Mouse (Mus musculus) megakaryocyte-erythroid progenitor cell, adult 5-6 weeks (primary cell): ENCODE results near the gene Gm20671. TPM values are rescaled to one million over a fixed set of nuclear protein-coding genes. Genes with fewer than 3 reads are reported as not detected.
"Not testable (repeated sequence)": the region's sequence is repeated elsewhere in the genome, so short reads cannot be mapped to it uniquely, and the experiment has no call there.

ENCODE experiments used
- ATAC-seq: replicated peaks from 2 replicates; pipeline ENCODE4 v1.8.0; 2016; ENCODE audit warnings: mild to moderate bottlenecking, inconsistent platforms; ENCODE audit not compliant: severe bottlenecking, poor library complexity, low FRiP score, low TSS enrichment
- total RNA-seq, 2 experiments: library from RNA; stranded (forward) in 1 of 2; stranded (reverse) in 1 of 2; fragments of 200-1000, 215-1000 nt in 1 of 2; fragments of >200 nt in 1 of 2; fragmentation: Nextera tagmentation in 1 of 2; gene quantifications; 2 replicates each; pipeline ENCODE4 v1.2.3; 2014 to 2017

The Gm20671 gene
- total RNA-seq, 2 experiments from 2014 or later, result 4.5 TPM; not detected in 1

- no peak for ATAC-seq
These were observed 11.5 kb downstream of the Gm20671 start for GRCm38 (mm10) chr5:32815396-32815795.

- ATAC-seq, result not testable (repeated sequence)
These were observed 40.5 kb downstream of the Gm20671 start for GRCm38 (mm10) chr5:32786454-32786853.

DNA sequence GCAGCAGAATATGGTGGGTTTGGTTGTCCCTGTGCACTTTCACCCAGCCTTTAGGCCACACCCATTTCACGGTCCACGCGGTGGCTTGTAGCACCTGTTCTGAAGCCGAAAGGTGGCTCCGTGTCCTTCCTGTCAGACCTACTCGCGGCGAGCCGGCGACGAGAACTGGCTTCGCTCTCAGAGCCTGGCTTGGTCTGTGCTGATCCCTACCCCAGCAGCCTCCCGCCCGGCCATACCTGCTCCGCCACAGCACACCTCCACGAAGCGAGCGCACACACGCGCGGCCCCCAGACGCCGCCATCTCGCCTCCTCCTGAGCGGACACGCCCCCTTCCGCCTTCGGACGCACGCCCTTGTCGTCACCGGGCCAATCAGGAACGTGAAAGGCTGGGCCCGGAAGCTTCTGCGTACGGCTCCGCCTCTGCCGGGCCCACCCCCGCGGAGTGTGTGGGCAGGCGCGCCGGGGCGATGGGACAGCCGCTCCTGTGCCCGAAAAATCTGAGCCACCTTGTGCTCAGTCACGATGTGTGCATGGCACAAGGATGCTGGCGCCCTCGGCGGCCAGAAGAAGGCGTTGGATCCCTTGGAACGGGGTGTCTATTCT, 41.5 kb downstream of the Gm20671 start, which contains the start of gene Pisd:
TSS of gene Pisd (minus strand) at position 334 of the 603 bp plus-strand sequence.
- peak; percentile 96 for ATAC-seq

- no peak for ATAC-seq
These were observed 42.2 kb downstream of the Gm20671 start for GRCm38 (mm10) chr5:32784726-32785125.

DNA sequence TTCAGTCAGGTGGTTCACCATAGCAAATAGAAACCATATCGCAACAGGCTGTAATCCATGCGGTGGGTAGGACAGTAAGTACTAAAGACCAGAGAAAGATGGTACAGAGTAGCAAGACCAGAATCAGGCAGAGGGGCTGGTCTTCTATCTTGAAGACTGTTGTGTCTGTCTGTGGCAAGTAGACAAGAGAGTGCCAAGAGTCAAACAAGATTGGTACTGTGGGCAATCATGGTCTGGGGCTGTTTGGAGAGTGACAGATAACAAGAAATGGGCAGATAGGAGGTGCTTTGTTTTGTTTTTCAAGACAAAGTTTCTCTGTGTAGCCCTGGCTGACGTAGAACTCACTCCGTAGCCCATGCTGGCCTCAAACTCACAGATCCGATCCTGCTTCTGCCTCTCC, 45.3 kb downstream of the Gm20671 start:
- ATAC-seq, result peak; percentile 72

GRCm38 (mm10) chr5:32778168-32778567, 48.7 kb downstream of the Gm20671 start:
- ATAC-seq, result peak; percentile 48; the same call in 1 of the 2 replicates

DNA sequence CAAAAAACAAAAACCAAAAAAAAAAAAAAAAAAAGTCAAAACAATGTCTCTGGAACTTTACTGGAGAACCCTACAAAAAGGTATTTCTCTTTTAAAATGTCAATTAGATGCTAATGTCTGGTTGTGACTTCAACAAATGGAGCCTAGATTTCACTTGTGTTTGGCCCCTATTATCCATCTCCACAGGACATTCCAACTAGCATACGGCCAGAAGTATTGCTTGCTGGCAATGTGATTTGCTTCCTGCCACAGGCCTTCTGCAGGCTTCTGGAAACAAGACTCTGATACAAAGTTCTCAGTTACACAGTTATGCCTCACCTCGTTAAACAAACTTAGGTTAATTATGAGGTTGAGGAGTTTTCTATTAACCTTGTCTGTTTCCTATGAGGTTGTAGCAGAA, 54.5 kb downstream of the Gm20671 start:
- no peak for ATAC-seq

- ATAC-seq, result no peak
These were observed 59.1 kb downstream of the Gm20671 start for GRCm38 (mm10) chr5:32767636-32768373.

GRCm38 (mm10) chr5:32767004-32767403, 59.9 kb downstream of the Gm20671 start:
- ATAC-seq, result no peak

DNA sequence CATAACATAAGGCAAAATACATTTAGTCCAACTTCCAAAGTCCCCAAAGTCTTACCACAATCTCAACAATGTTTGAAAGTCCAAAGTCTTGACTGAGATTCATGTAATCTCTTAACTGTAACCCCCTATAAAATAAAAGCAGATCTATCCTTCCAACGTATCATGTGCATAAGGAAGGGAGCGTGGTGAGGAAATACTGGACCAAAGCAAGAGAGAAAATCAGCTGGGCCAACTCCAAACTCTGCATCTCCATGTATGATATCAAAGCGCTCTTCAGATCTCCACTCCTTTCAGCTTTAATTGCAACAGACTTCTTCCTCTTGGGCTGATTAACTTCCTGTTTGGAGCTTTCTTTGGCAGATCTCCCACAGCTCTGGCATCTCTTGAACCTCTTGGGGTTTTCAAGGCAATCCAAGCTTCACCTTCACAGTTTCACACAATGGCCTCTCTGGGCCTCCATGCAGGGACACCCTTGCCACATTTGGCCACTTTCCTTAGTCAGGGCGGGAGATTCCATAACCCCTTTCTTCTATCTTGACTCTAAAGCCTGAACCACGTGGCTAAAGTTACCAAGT, 65.3 kb downstream of the Gm20671 start:
- no peak for ATAC-seq

- ATAC-seq, result no peak
These were observed 66.1 kb downstream of the Gm20671 start for GRCm38 (mm10) chr5:32760787-32761186.

DNA sequence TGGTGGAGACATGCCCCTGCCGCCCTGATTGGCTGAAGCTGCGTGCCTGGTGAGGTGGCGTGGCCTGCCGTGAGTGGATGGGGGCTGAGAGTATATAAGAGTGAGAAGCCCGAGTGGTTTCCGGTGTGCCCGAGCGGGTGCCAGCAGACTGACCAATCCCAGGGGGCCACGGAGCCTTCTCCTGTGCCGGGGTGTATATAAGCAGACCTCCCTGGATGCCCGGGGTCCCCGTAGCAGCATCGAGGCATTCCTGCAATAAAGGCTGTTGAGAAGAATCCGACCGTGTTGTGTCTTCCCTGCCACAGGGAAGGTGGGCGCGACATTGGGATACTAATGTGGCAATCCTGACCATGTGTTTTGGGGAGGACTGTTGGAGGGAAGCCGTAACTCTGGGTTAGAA, 66.6 kb downstream of the Gm20671 start:
- not testable (repeated sequence) for ATAC-seq

DNA sequence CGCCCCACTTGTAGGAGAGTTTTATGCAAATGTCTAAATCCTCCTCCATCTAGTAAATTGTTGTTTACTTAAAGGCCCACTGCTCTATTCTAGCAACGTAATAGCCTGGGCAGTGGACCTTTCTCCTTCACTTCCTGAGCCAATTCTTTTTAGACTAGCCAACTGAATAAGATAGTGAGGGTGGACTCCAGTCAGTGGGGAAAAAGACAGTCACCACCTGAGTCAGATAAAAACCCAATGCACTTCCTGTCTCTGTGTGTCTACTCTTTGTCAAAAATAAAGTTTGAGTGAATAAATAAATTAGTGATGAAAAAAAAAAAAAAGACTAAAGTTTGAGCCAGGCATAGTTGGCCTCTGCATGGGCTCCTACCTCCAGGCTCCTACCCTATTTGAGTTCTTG, 67.2 kb downstream of the Gm20671 start:
- ATAC-seq, result no peak

GRCm38 (mm10) chr5:32756141-32756540, 70.8 kb downstream of the Gm20671 start:
- ATAC-seq, result no peak

DNA sequence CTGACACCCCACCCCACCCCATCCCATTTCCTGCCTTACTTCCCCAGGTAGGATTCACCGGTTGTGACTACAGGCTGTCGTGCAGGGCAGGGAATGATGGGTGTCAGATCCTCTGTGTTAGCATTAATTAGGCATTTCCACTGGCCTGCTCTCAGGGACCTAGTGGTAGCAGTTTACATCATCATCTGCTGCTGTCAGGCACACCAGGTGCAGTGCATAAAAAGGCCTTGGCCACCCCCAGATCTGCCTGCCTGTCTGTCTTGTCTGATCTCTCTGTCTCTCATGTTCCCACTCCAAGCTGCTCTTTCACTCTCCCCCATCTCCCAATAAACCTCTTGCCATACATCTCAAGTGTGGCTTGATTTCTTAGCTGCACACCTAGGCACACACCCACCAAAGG, 75.2 kb downstream of the Gm20671 start:
- no peak for ATAC-seq

DNA sequence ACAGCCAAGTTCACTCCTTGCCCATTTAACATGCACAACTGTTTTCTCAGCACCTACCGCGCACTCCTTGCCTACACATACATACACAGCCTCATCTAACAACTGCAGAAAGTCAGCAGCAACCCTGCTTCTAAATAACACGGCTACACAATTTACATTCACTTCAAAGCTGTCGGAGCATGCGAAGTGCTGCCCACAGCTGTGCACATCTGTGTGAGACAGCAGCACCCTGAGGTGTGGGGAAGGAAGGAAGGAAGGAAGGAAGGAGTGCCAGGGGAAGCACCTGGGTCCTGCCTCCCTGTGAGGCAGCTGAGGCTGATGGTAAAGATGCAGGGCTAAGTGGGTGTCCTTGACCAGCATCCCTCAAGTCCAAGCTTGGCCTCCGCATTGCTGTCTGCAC, 78.0 kb downstream of the Gm20671 start:
- no peak for ATAC-seq

DNA sequence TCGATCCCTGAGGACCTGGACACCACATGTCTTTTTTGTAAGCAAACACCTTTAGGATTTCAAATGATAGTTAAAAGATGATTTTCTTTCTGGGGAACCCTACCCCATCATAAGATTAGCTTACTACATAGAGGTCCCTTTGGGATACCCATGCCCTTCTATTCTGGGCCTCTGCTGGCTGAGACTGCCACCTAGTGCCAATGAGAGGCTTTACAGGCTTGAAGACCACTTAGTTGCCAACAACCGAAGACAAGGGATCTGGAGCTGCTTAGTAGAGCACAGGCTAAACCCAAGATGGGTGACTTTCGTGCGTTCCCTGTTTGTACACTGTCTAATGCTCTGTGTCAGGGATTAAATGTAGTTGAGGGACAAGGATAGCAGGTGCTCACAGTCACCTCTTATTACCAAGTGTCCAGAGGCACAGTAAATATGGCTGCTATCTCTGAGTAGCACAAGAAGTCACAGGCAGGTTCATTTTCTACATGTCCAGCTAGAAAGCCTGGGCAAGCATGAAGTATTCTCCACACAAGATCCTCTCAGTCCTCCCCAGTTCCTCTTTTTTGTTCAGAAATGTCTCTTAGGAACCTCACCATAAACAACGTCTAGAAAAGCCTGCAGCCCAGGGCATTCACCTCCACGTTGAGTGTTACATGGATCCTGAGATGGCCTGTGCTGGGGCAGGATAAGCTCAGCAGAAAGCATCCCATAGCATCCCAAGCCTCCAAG, 79.1 kb downstream of the Gm20671 start:
- ATAC-seq, result peak; percentile 75

- ATAC-seq, result peak; percentile 46
These were observed 80.9 kb downstream of the Gm20671 start for GRCm38 (mm10) chr5:32745705-32746655.

GRCm38 (mm10) chr5:32742149-32742548, 84.8 kb downstream of the Gm20671 start:
- ATAC-seq, result no peak
